Mouse (Mus musculus) forebrain, embryonic 11.5 days (tissue): ENCODE measurements at regions not wholly inside any gene's neighbourhood (a gene's known extent, or its start where the extent isn't known, plus 50 kb on each side); places are given as distances from the start of the nearest gene placed in this dataset.

Source experiments
- ATAC-seq: fragments of 200-750 bp; cut with Nextera tagmentation; replicated peaks from 2 replicates; pipeline ENCODE4 v1.8.0; 2017; ENCODE audit warnings: moderate TSS enrichment; ENCODE audit not compliant: low FRiP score
- DNase-seq: peaks from one replicate; pipeline ENCODE4 v3.0.0-alpha.2; 2017; ENCODE audit warnings: low spot score
- H3K27ac ChIP-seq: fragments of 300-500 bp; sonication (generic); 2 replicates; pipeline ENCODE4 v1.5.1; 2014; ENCODE audit warnings: low read depth, low read length
- H3K27me3 ChIP-seq: fragments of 300-500 bp; sonication (generic); 2 replicates; pipeline ENCODE4 v1.6.1; 2014; ENCODE audit warnings: mild to moderate bottlenecking, low read length, mixed read lengths; ENCODE audit not compliant: control insufficient read depth, insufficient read depth
- H3K36me3 ChIP-seq: fragments of 300-500 bp; sonication (generic); 2 replicates; pipeline ENCODE4 v1.6.1; 2014; ENCODE audit warnings: mild to moderate bottlenecking, low read length, moderate library complexity, mixed read lengths; ENCODE audit not compliant: control insufficient read depth, insufficient read depth
- H3K4me1 ChIP-seq: fragments of 300-500 bp; sonication (generic); replicated peaks from 2 replicates; pipeline ENCODE4 v1.6.1; 2014; ENCODE audit warnings: low read length, mixed read lengths; ENCODE audit not compliant: control insufficient read depth, insufficient read depth
- H3K4me2 ChIP-seq: fragments of 300-500 bp; sonication (generic); 2 replicates; pipeline ENCODE4 v1.6.1; 2014; ENCODE audit warnings: low read depth, mild to moderate bottlenecking, low read length, moderate library complexity, mixed read lengths; ENCODE audit not compliant: severe bottlenecking
- H3K4me3 ChIP-seq: fragments of 300-500 bp; sonication (generic); 2 replicates; pipeline ENCODE4 v1.5.1; 2014; ENCODE audit warnings: low read depth, low read length
- H3K9ac ChIP-seq: fragments of 300-500 bp; sonication (generic); 2 replicates; pipeline ENCODE4 v1.6.1; 2014; ENCODE audit warnings: low read length
- H3K9me3 ChIP-seq: fragments of 300-500 bp; sonication (generic); 2 replicates; pipeline ENCODE4 v1.6.1; 2016; ENCODE audit warnings: low read length, mixed read lengths; ENCODE audit not compliant: control insufficient read depth
- WGBS: fragments of 180-500 bp; shearing (Covaris S2); extraction: QIAGEN DNeasy Blood & Tissue Kit; methylation state at CpG from one replicate; pipeline ENCODE4 v1.1.7; 2014; 5-methylcytosine and 5-hydroxymethylcytosine counted together

GRCm38 (mm10) chr5:128550736-128551135 is 49.9 kb upstream of the Fzd10 start:
- Histone ChIP-seq H3K9me3 (no peaks in the 10 kb centered on the region), H3K4me2 (no peak overlapping the region), H3K9ac (no peak overlapping the region), H3K27me3 (peaks cover 8% of the 10 kb centered on the region; the same call in 1 of the 2 replicates), H3K36me3 (no peaks in the 10 kb centered on the region), H3K27ac (no peak overlapping the region), H3K4me3 (no peak overlapping the region), H3K4me1 (peaks cover 4% of the 10 kb centered on the region; the same call in 1 of the 2 replicates)
- WGBS = 24% methylated on average over 3 of the region's 3 CpGs
- DNase-seq (no peak), ATAC-seq (no peak)

DNA sequence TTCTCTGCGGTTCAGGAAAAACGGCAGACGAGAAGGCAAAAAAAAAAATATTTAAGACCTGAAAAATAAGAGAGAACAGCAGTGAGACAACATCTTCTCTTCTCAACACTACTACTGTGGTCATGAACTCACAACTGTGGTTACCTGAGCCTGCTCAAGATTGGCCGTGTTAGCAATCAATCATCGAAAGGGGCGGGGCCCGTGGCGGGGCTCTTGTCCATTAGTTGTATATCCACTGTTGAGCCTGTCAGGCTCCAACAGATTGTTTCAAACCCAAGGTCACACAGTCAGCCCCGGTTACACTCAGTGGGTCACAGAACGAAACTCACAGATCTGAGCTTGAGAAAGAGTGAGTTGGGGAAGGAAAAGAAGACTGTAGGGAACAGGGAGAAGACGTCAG is 50.8 kb upstream of the Fzd10 start:
- Histone ChIP-seq H3K4me1 (peaks cover 4% of the 10 kb centered on the region; the same call in 1 of the 2 replicates), H3K27me3 (peaks cover 8% of the 10 kb centered on the region; the same call in 1 of the 2 replicates), H3K9ac (no peak overlapping the region), H3K4me3 (no peak overlapping the region), H3K4me2 (no peak overlapping the region), H3K9me3 (no peaks in the 10 kb centered on the region), H3K27ac (no peak overlapping the region), H3K36me3 (no peaks in the 10 kb centered on the region)
- DNase-seq = no peak
- ATAC-seq = no peak
- WGBS = 88% methylated on average over 11 of the region's 11 CpGs

GRCm38 (mm10) chr5:128542049-128542448 is 58.6 kb upstream of the Fzd10 start:
- no peaks in the 10 kb centered on the region for H3K9me3 ChIP-seq
- H3K4me2 ChIP-seq = no peak overlapping the region
- H3K36me3 ChIP-seq = no peaks in the 10 kb centered on the region
- DNase-seq (no peak), ATAC-seq (no peak)
- H3K4me3 ChIP-seq = no peak overlapping the region
- no peak overlapping the region for H3K27ac ChIP-seq
- no peaks in the 10 kb centered on the region for H3K27me3 ChIP-seq
- no peak overlapping the region for H3K9ac ChIP-seq
- 29% methylated on average over 10 of the region's 10 CpGs for WGBS
- peaks cover 4% of the 10 kb centered on the region; the same call in 1 of the 2 replicates for H3K4me1 ChIP-seq

DNA sequence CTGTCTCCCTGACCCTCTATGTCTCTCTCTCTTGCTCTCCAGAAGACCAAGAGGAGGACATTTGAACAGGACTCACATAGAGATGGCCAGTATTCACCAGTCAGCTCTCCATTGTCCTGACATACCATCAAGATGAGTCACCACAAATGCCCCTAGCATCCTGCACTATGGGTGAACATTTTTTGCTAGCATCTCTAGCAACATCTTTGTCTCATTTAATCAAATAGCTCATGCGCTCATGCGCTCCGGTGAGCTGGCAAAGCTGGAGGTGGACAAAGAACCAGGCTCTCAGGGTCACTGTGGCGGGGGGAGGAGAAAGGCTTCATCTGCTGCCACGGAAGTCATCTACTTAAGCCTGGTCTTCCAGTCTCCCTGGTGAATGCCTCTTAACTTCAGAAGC is 62.0 kb upstream of the Fzd10 start:
- ATAC-seq (no peak), DNase-seq (no peak)
- Histone ChIP-seq H3K4me2 (no peak overlapping the region), H3K9ac (no peak overlapping the region), H3K27me3 (no peaks in the 10 kb centered on the region), H3K27ac (no peak overlapping the region), H3K4me1 (peaks cover 4% of the 10 kb centered on the region; the same call in 1 of the 2 replicates), H3K36me3 (no peaks in the 10 kb centered on the region), H3K9me3 (no peaks in the 10 kb centered on the region), H3K4me3 (no peak overlapping the region)
- WGBS = 45% methylated on average over 5 of the region's 5 CpGs

DNA sequence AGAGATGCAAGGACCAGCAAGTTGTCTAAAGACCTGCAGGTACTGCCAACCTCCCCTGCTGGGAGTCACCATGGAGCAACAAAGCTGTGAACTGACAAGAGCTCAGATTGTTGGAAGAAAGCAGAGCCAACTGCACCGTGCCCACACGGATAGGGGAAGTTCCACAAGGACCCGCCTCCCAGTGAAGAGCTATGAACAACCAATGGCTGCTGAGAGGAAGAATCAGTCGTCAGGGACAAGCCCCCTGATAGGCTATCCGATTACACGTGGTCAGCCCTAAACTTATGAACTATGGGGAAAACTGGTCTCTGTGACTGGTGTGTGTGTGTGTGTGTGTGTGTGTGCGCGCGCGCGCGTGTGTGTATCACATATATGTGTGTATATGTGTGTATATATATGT is 63.4 kb upstream of the Fzd10 start:
- DNase-seq (no peak), ATAC-seq (0 out of 2 replicates have a peak, but pooled peaks have one; percentile 56)
- Histone ChIP-seq H3K4me3 (no peak overlapping the region), H3K36me3 (no peaks in the 10 kb centered on the region), H3K27ac (no peak overlapping the region), H3K4me2 (peak overlapping the region; percentile 27; the same call in 1 of the 2 replicates), H3K9ac (no peak overlapping the region), H3K9me3 (no peaks in the 10 kb centered on the region), H3K4me1 (peaks cover 4% of the 10 kb centered on the region; the same call in 1 of the 2 replicates), H3K27me3 (no peaks in the 10 kb centered on the region)
- WGBS = 64% methylated on average over 12 of the region's 12 CpGs

- H3K4me2 ChIP-seq = no peak overlapping the region
- DNase-seq (no peak), ATAC-seq (no peak)
- no peaks in the 10 kb centered on the region for H3K4me1 ChIP-seq
- no peaks in the 10 kb centered on the region for H3K36me3 ChIP-seq
- no peak overlapping the region for H3K4me3 ChIP-seq
- H3K27ac ChIP-seq = no peak overlapping the region
- H3K9me3 ChIP-seq = no peaks in the 10 kb centered on the region
- no peak overlapping the region for H3K9ac ChIP-seq
- H3K27me3 ChIP-seq = no peaks in the 10 kb centered on the region
- 28% methylated on average over 8 of the region's 8 CpGs for WGBS
Measured at GRCm38 (mm10) chr5:128536393-128536792, 64.3 kb upstream of the Fzd10 start.

GRCm38 (mm10) chr5:128527241-128527640 is 73.4 kb upstream of the Fzd10 start:
- no peak overlapping the region for H3K27ac ChIP-seq

GRCm38 (mm10) chr5:128526432-128526831 is 74.2 kb upstream of the Fzd10 start:
- WGBS = 81% methylated on average over 5 of the region's 5 CpGs
- Histone ChIP-seq H3K9me3 (no peaks in the 10 kb centered on the region), H3K4me2 (no peak overlapping the region), H3K4me3 (no peak overlapping the region), H3K27me3 (peaks cover 2% of the 10 kb centered on the region; the same call in 1 of the 2 replicates), H3K36me3 (no peaks in the 10 kb centered on the region), H3K9ac (no peak overlapping the region), H3K27ac (no peak overlapping the region), H3K4me1 (peaks cover 8% of the 10 kb centered on the region; the same call in 1 of the 2 replicates)
- no peak for DNase-seq
- ATAC-seq = no peak

More at GRCm38 (mm10) chr5:128527241-128527640, 73.4 kb upstream of the Fzd10 start:
- H3K9me3 ChIP-seq = no peaks in the 10 kb centered on the region
- ATAC-seq (no peak), DNase-seq (peak; percentile 60)
- peaks cover 2% of the 10 kb centered on the region; the same call in 1 of the 2 replicates for H3K27me3 ChIP-seq
- no peak overlapping the region for H3K4me2 ChIP-seq
- no peak overlapping the region for H3K4me3 ChIP-seq
- no peaks in the 10 kb centered on the region for H3K36me3 ChIP-seq
- H3K4me1 ChIP-seq = peaks cover 8% of the 10 kb centered on the region; the same call in 1 of the 2 replicates
- 51% methylated on average over 7 of the region's 9 CpGs for WGBS
- no peak overlapping the region for H3K9ac ChIP-seq
